Mouse (Mus musculus): ENCODE results near the gene Lrrc75b. TPM values are rescaled to one million over a fixed set of nuclear protein-coding genes. Genes with fewer than 3 reads are reported as not detected.

Lrrc75b gene
- total RNA-seq (2021), result under 1 TPM; 0.32 to 0.40 TPM
- long read RNA-seq, experiment 1, result 0 reads
- long read RNA-seq, experiment 2, result 0 reads

GRCm38 (mm10) chr10:75559676-75560548 is at the start of gene Lrrc75b:
Gene Lrrc75b (minus strand): TSS chr10:75560330.
- DNase-seq (ENCODE audit: low spot score in 2 of 2), result peak; percentile 35 to 41

GRCm38 (mm10) chr10:75608975-75609374 is 48.8 kb upstream of the Lrrc75b start:
- no peak for DNase-seq (ENCODE audit: low spot score in 2 of 2)

GRCm38 (mm10) chr10:75607253-75607652 is 47.1 kb upstream of the Lrrc75b start:
- DNase-seq (ENCODE audit: low spot score in 2 of 2), result no peak

GRCm38 (mm10) chr10:75605162-75605846 is 45.2 kb upstream of the Lrrc75b start:
- DNase-seq (ENCODE audit: low spot score in 2 of 2), result no peak

GRCm38 (mm10) chr10:75600189-75600730 is 40.1 kb upstream of the Lrrc75b start:
- no peak for DNase-seq (ENCODE audit: low spot score in 2 of 2)

GRCm38 (mm10) chr10:75595981-75596380 is 35.9 kb upstream of the Lrrc75b start:
- peak in 1 of 2 experiments; percentile 31 for DNase-seq (ENCODE audit: low spot score in 2 of 2)

GRCm38 (mm10) chr10:75592585-75592984 is 32.5 kb upstream of the Lrrc75b start:
- no peak for DNase-seq (ENCODE audit: low spot score in 2 of 2)

- no peak for DNase-seq (ENCODE audit: low spot score in 2 of 2)
Observed at GRCm38 (mm10) chr10:75591211-75591894, 31.2 kb upstream of the Lrrc75b start.

GRCm38 (mm10) chr10:75589651-75590050 is 29.5 kb upstream of the Lrrc75b start:
- DNase-seq (ENCODE audit: low spot score in 2 of 2), result no peak

GRCm38 (mm10) chr10:75589129-75589528 is 29.0 kb upstream of the Lrrc75b start, which contains the start of gene Ggt5:
Gene Ggt5 (plus strand): TSS chr10:75589340.
- DNase-seq (ENCODE audit: low spot score in 2 of 2), result no peak

GRCm38 (mm10) chr10:75588336-75588735 is 28.2 kb upstream of the Lrrc75b start:
- DNase-seq (ENCODE audit: low spot score in 2 of 2), result no peak

GRCm38 (mm10) chr10:75587781-75588180 is 27.7 kb upstream of the Lrrc75b start:
- no peak for DNase-seq (ENCODE audit: low spot score in 2 of 2)

- no peak for DNase-seq (ENCODE audit: low spot score in 2 of 2)
Observed at GRCm38 (mm10) chr10:75586553-75586879, 26.4 kb upstream of the Lrrc75b start.

GRCm38 (mm10) chr10:75585876-75586552 is 25.9 kb upstream of the Lrrc75b start:
- DNase-seq (ENCODE audit: low spot score in 2 of 2), result peak; percentile 86 to 91

GRCm38 (mm10) chr10:75579129-75579528 is 19.0 kb upstream of the Lrrc75b start:
- no peak for DNase-seq (ENCODE audit: low spot score in 2 of 2)

GRCm38 (mm10) chr10:75573965-75574364 is 13.8 kb upstream of the Lrrc75b start:
- no peak for DNase-seq (ENCODE audit: low spot score in 2 of 2)

GRCm38 (mm10) chr10:75573181-75573580 is 13.1 kb upstream of the Lrrc75b start:
- DNase-seq (ENCODE audit: low spot score in 2 of 2), result no peak

GRCm38 (mm10) chr10:75571937-75572336 is 11.8 kb upstream of the Lrrc75b start:
- DNase-seq (ENCODE audit: low spot score in 2 of 2), result no peak

- DNase-seq (ENCODE audit: low spot score in 2 of 2), result no peak
Observed at GRCm38 (mm10) chr10:75570981-75571657, 11.0 kb upstream of the Lrrc75b start.

- DNase-seq (ENCODE audit: low spot score in 2 of 2), result no peak
Observed at GRCm38 (mm10) chr10:75568851-75569250, 8.7 kb upstream of the Lrrc75b start.

Measured in adrenal gland, adult 18-20 months (tissue).